In the genomic region with DNA sequence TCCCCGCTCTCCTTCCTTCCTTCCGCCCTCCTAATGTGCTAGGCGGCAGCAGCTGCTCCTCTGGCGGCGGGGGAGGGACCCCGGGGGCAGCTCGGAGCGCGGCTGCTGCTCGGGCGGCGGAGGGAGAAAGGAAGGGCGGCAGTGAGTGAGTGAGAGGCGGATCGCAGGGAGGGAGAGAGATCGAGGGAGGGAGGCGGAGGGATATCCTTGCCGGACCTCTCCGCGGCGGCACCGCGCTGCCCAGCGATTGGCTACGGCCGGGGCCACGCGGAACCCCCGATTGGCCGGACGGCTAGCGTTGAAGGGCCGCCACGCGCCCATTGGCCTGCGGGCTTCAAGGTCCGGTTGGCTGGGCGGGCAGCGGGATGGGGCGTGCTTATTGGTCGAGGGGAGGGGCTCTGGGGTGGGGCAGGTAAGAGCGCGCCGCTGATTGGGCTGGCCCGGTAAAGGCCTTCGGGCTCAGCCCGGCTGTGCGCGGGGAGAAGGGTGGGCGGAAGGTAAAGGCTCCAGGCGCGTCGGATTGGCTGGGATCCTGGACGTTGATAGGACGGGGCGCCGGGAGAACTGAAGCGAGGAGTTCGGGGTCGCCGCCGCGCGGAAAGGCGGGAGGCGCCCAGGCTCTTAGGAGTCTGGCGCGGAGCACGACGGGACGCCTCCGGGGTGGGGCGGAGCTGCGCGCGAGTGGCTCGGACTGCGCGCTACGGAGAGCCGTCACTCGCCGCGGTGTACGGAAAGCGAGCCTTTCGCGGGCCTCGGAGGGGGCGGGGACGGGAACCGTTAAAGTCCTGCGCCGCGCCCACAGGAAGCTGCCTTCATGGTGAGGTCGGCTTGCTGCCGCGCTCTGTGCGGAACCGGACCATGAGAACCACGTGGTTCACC, we compare ENCODE assay signal across 8 mouse cellular contexts. TPM values are rescaled to one million over a fixed set of nuclear protein-coding genes. Genes with fewer than 3 reads are reported as not detected.
A peak's percentile ranks its signal among the peaks of the same experiment; 100 is the strongest.
DNase-seq lines count a peak whose midpoint lies in the region; ATAC-seq and TF ChIP-seq lines count a peak whose summit lies in the region.

A gene (minus strand): TSS at position 118 of the 879 bp plus-strand sequence.

- H3K4me1 ChIP-seq in ES-Bruce4 (ENCODE audit: control insufficient read depth, insufficient read depth, low read length): no peaks in the 10 kb centered on the region
- H3K4me1 ChIP-seq in forebrain, embryonic 13.5 days: peaks cover 45% of the 10 kb centered on the region
- peaks cover 33% of the 10 kb centered on the region for H3K4me1 ChIP-seq in liver, postnatal 0 days (ENCODE audit: insufficient read depth)
- peaks cover 12% of the 10 kb centered on the region for H3K4me1 ChIP-seq in neural tube, embryonic 14.5 days (ENCODE audit: control insufficient read depth, insufficient read depth, low read length)

- intact Hi-C loops in heart, postnatal 10 days (cut with DNase I): no loop called here

- H3K4me2 ChIP-seq in forebrain, embryonic 13.5 days: peak within 1 kb of the TSS; percentile 84
- peak within 1 kb of the TSS; percentile 90 for H3K4me2 ChIP-seq in liver, postnatal 0 days (ENCODE audit: low read depth, low read length)
- peak within 1 kb of the TSS; percentile 87 for H3K4me2 ChIP-seq in neural tube, embryonic 14.5 days (ENCODE audit: low read depth, low read length)

- no peaks in the 10 kb centered on the region for H3K27me3 ChIP-seq in ES-Bruce4 (ENCODE audit: control insufficient read depth, insufficient read depth, low read length, poor library complexity, severe bottlenecking)
- no peaks in the 10 kb centered on the region for H3K27me3 ChIP-seq in forebrain, embryonic 13.5 days
- no peaks in the 10 kb centered on the region for H3K27me3 ChIP-seq in liver, postnatal 0 days (ENCODE audit: insufficient read depth, low read length)
- no peaks in the 10 kb centered on the region for H3K27me3 ChIP-seq in neural tube, embryonic 14.5 days (ENCODE audit: control insufficient read depth, insufficient read depth, low read length)

- DNase-seq in heart, postnatal 10 days: peak; percentile 98 to 99
- peak; percentile 85 for DNase-seq in large intestine, adult 2 months (ENCODE audit: low read depth, low spot score)
- peak; percentile 99 for DNase-seq in liver, postnatal 0 days
- DNase-seq in testis, postnatal 10 days (ENCODE audit: low spot score): peak; percentile 96

- H3K27ac ChIP-seq in ES-Bruce4 (ENCODE audit: insufficient read depth, low read length): peak within 1 kb of the TSS; percentile 86
- peak within 1 kb of the TSS; percentile 98 for H3K27ac ChIP-seq in forebrain, embryonic 13.5 days
- peak within 1 kb of the TSS; percentile 96 for H3K27ac ChIP-seq in liver, postnatal 0 days (ENCODE audit: low read depth)
- peak within 1 kb of the TSS; percentile 94 for H3K27ac ChIP-seq in neural tube, embryonic 14.5 days (ENCODE audit: low read depth, low read length)

- peak within 1 kb of the TSS; percentile 97 for H3K9ac ChIP-seq in ES-Bruce4 (ENCODE audit: low read depth, poor library complexity, severe bottlenecking)
- peak within 1 kb of the TSS; percentile 93 for H3K9ac ChIP-seq in forebrain, embryonic 13.5 days
- H3K9ac ChIP-seq in liver, postnatal 0 days (replicated peaks): peak within 1 kb of the TSS; percentile 90
- peak within 1 kb of the TSS; percentile 85 for H3K9ac ChIP-seq in neural tube, embryonic 14.5 days (replicated peaks; ENCODE audit: low read depth, low read length)

- peak; percentile 95 for ATAC-seq in cerebellum, adult (ENCODE audit: insufficient number of reproducible peaks, low FRiP score, low TSS enrichment)
- ATAC-seq in forebrain, embryonic 13.5 days: peak; percentile 96
- peak; percentile 92 for ATAC-seq in liver, postnatal 0 days
- peak; percentile 97 for ATAC-seq in neural tube, embryonic 14.5 days (ENCODE audit: low read depth)

- peak; percentile 64; the same call in 1 of the 2 replicates for TF ChIP-seq EP300 in ES-Bruce4 (IDR thresholded peaks at IDR 0.05; ENCODE audit: insufficient read depth, low read depth, low read length)
- peak; percentile 68; the same call in 1 of the 2 replicates for TF ChIP-seq EP300 in liver, postnatal 0 days (IDR thresholded peaks at IDR 0.05; ENCODE audit: low read depth)

- H3K4me3 ChIP-seq in ES-Bruce4 (ENCODE audit: low read depth, low read length): peak within 1 kb of the TSS; percentile 99
- H3K4me3 ChIP-seq in forebrain, embryonic 13.5 days: peak within 1 kb of the TSS; percentile 91
- peak within 1 kb of the TSS; percentile 99 for H3K4me3 ChIP-seq in liver, postnatal 0 days (ENCODE audit: low read depth, low read length)
- peak within 1 kb of the TSS; percentile 85 for H3K4me3 ChIP-seq in neural tube, embryonic 14.5 days (ENCODE audit: low read depth, low read length)

- peaks cover 37% of the 10 kb centered on the region for H3K36me3 ChIP-seq in ES-Bruce4 (ENCODE audit: control insufficient read depth, insufficient read depth, low read length, poor library complexity, severe bottlenecking)
- peaks cover 26% of the 10 kb centered on the region for H3K36me3 ChIP-seq in forebrain, embryonic 13.5 days (ENCODE audit: poor library complexity, severe bottlenecking)
- H3K36me3 ChIP-seq in liver, postnatal 0 days (replicated peaks; ENCODE audit: insufficient read depth, low read length): peaks cover 26% of the 10 kb centered on the region
- H3K36me3 ChIP-seq in neural tube, embryonic 14.5 days (ENCODE audit: control insufficient read depth, insufficient read depth, low read length): peaks cover 19% of the 10 kb centered on the region

- no peak for TF ChIP-seq CTCF in ES-Bruce4 (IDR thresholded peaks at IDR 0.05; ENCODE audit: low read depth, low read length)
- 0 out of 2 replicates have a peak, but pooled peaks have one; percentile 5 for TF ChIP-seq CTCF in liver, postnatal 0 days (IDR thresholded peaks at IDR 0.05; ENCODE audit: low read depth)

- WGBS in forebrain, embryonic 13.5 days: under 1% methylated on average over 99 of the region's 101 CpGs
- WGBS in large intestine, adult 2 months: 1% methylated on average over 101 of the region's 101 CpGs
- under 1% methylated on average over 80 of the region's 101 CpGs for WGBS in liver, postnatal 0 days (ENCODE audit: insufficient replicate concordance)
- under 1% methylated on average over 84 of the region's 101 CpGs for WGBS in neural tube, embryonic 14.5 days

- H3K9me3 ChIP-seq in ES-Bruce4 (replicated peaks; ENCODE audit: control insufficient read depth, insufficient read depth, low read length, poor library complexity, severe bottlenecking): no peaks in the 10 kb centered on the region
- no peaks in the 10 kb centered on the region for H3K9me3 ChIP-seq in forebrain, embryonic 13.5 days (replicated peaks)
- H3K9me3 ChIP-seq in liver, postnatal 0 days (ENCODE audit: low read length): no peaks in the 10 kb centered on the region
- no peaks in the 10 kb centered on the region for H3K9me3 ChIP-seq in neural tube, embryonic 14.5 days (ENCODE audit: control insufficient read depth, low read length)

- peak; percentile 74 for TF ChIP-seq POLR2A in ES-Bruce4 (IDR thresholded peaks at IDR 0.05; ENCODE audit: insufficient read depth, low read length)

RNA-seq across cellular contexts. Expression of the gene that starts here (rescaled TPM):
- polyA plus RNA-seq in ES-Bruce4 (2011; ENCODE audit: insufficient read depth, insufficient read length, low read depth, missing spikeins): 316 and 345 TPM in 2 replicates
- 50.5 and 61.8 TPM in 2 replicates for polyA plus RNA-seq in forebrain, embryonic 13.5 days (2015; fragmentation: Nextera tagmentation; extraction: Ambion mirVana)
- total RNA-seq in heart, postnatal 10 days (2021): 100 to 1,000 TPM; 107 to 121 TPM
- polyA plus RNA-seq in large intestine, adult 2 months (2012; rRNA removed): 30.8 and 41.2 TPM in 2 replicates
- polyA plus RNA-seq in liver, postnatal 0 days (2015; fragmentation: Nextera tagmentation; extraction: Ambion mirVana): 12.1 and 12.3 TPM in 2 replicates
- polyA plus RNA-seq in neural tube, embryonic 14.5 days (2014; fragmentation: Nextera tagmentation; extraction: Ambion mirVana): 32.1 and 38.0 TPM in 2 replicates

Comparison
In these comparisons a context has a peak if more than half of its experiments do, and no peak if none do; other contexts are left out.
1. Peak in every context shown above with its lines: DNase-seq, ATAC-seq, H3K4me3 ChIP-seq and H3K27ac ChIP-seq.